Mouse (Mus musculus) left cerebral cortex, adult 2 months (tissue): Measurements from ENCODE around the gene Kctd20. TPM values are rescaled to one million over a fixed set of nuclear protein-coding genes. Genes with fewer than 3 reads are reported as not detected.

Experiments
- DNase-seq, 2 experiments: peaks; one replicate each; pipeline ENCODE4 v3.0.0; 2021 to 2022; ENCODE audit warnings: low spot score in 2 of 2, mixed read lengths in 1 of 2; ENCODE audit errors: extremely low spot score in 1 of 2
- H3K27ac ChIP-seq: fragments of 200-600 bp; 2 replicates; pipeline ENCODE4 v1.8.1; 2022
- H3K4me3 ChIP-seq: fragments of 200-600 bp; 2 replicates; pipeline ENCODE4 v1.8.1; 2022
- CTCF ChIP-seq: fragments of 200-600 bp; IDR thresholded peaks from 2 replicates; pipeline ENCODE4 v1.8.1; 2022; ENCODE audit warnings: antibody characterized with exemption, mild to moderate bottlenecking, moderate library complexity
- intact Hi-C: fragments of 180-260 bp; cut with DNase I; formaldehyde crosslinking; loops from one replicate; pipeline ENCODE4 v1.15.1; 2025
- total RNA-seq, 2 experiments: library from RNA; stranded (reverse); gene quantifications; 2 replicates each; pipeline ENCODE4 v1.2.3; 2021

Kctd20 gene
- total RNA-seq, 2 experiments from 2014 or later = 65.2 to 74.7 TPM

- intact Hi-C loops = no loop called here
Measured at GRCm38 (mm10) chr17:29014235-29014634, 62.5 kb downstream of the Kctd20 start.

GRCm38 (mm10) chr17:29015638-29016037 is 63.9 kb downstream of the Kctd20 start:
- DNase-seq = no peak
- TF ChIP-seq CTCF = peak; percentile 59

More at GRCm38 (mm10) chr17:29014235-29014634, 62.5 kb downstream of the Kctd20 start:
- no peak for DNase-seq
- Histone ChIP-seq H3K27ac (no peak overlapping the region), H3K4me3 (no peak overlapping the region)
- TF ChIP-seq CTCF = no peak

GRCm38 (mm10) chr17:29016705-29017104 is 65.0 kb downstream of the Kctd20 start:
- Histone ChIP-seq H3K27ac (no peak overlapping the region), H3K4me3 (no peak overlapping the region)
- DNase-seq = no peak
- intact Hi-C loops = no loop called here
- TF ChIP-seq CTCF = no peak

More at GRCm38 (mm10) chr17:29015638-29016037, 63.9 kb downstream of the Kctd20 start:
- intact Hi-C loops = no loop called here
- no peak overlapping the region for H3K27ac ChIP-seq
- H3K4me3 ChIP-seq = no peak overlapping the region

- Histone ChIP-seq H3K4me3 (no peak overlapping the region), H3K27ac (no peak overlapping the region)
- TF ChIP-seq CTCF = no peak; the same call in none of the 2 replicates
- no peak for DNase-seq
- intact Hi-C loops = no loop called here
Measured at GRCm38 (mm10) chr17:29018292-29018984, 66.7 kb downstream of the Kctd20 start.

Other genes starting within 250 kb of the Kctd20 start
- gene AC170998.1, start 225.9 kb upstream of the Kctd20 start, total RNA-seq = 1 to 10 TPM; 1.6 to 3.3 TPM
- gene Mapk13, start 182.7 kb upstream of the Kctd20 start, total RNA-seq = 1 to 10 TPM; 1.6 to 1.7 TPM
- 10 to 100 TPM; 49.1 to 49.5 TPM for gene Brpf3, start 150.9 kb upstream of the Kctd20 start, total RNA-seq
- gene Pnpla1, start 93.5 kb upstream of the Kctd20 start, total RNA-seq = under 1 TPM; 0.61 to 0.66 TPM
- 10 to 100 TPM in 1 of 2 experiments, 1 to 10 TPM in 1; 9.4 to 11.2 TPM for gene 4930539E08Rik, start 36.6 kb upstream of the Kctd20 start, total RNA-seq
- not detected for gene Pxt1, start 8.1 kb upstream of the Kctd20 start, total RNA-seq
- 10 to 100 TPM; 53.5 to 58.6 TPM for gene Stk38, start 56.0 kb downstream of the Kctd20 start, total RNA-seq
- gene Srsf3, start 80.7 kb downstream of the Kctd20 start, total RNA-seq = 100 to 1,000 TPM; 113 to 114 TPM
- 10 to 100 TPM; 40.6 to 64.4 TPM for gene Cdkn1a, start 139.0 kb downstream of the Kctd20 start, total RNA-seq
- gene Rab44, start 162.2 kb downstream of the Kctd20 start, total RNA-seq = under 1 TPM in 1 of 2 experiments, not detected in 1; 0.32 TPM